Mouse (Mus musculus) liver, adult 2 months (tissue): ENCODE results near the gene Nfix.

ENCODE experiments used
- CTCF ChIP-seq: fragments of 200-500 bp; IDR thresholded peaks from 2 replicates; pipeline ENCODE4 v1.5.1; 2011; ENCODE audit warnings: low read depth, low read length, control low read depth
- POLR2A ChIP-seq: fragments of 200-500 bp; IDR thresholded peaks from 2 replicates; pipeline ENCODE4 v1.6.1; 2011; ENCODE audit warnings: low read length, control low read depth; ENCODE audit not compliant: insufficient read depth; ENCODE audit errors: extremely low read depth

- no peak for TF ChIP-seq POLR2A
- no peak for TF ChIP-seq CTCF
Measured at GRCm38 (mm10) chr8:84837912-84838470, 37.8 kb upstream of the Nfix start.
